Mouse (Mus musculus): ENCODE data around the gene Chaf1a.

Chaf1a gene

GRCm38 (mm10) chr17:56040030-56040856, at the start of gene Chaf1a:
Gene Chaf1a (plus strand): TSS chr17:56040439.
- peak; percentile 99 for DNase-seq (ENCODE audit: low read depth, low spot score)

DNA sequence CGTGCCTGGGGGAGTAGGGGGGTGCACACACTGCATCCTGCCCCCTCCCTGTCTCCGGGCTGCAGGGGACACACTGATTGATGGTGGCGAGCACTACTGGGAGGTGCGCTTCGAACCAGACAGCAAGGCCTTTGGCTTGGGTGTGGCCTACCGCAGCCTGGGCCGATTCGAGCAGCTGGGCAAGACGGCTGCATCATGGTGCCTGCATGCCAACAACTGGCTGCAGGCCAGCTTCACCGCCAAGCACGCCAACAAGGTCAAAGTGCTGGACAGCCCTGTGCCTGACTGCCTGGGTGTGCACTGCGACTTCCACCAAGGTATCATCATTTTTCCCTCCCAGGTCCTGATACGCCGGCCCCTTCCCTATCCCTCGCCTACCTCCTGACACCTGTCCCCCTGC, 44.2 kb upstream of the Chaf1a start:
- no peak for DNase-seq (ENCODE audit: low read depth, low spot score)

GRCm38 (mm10) chr17:55999794-56000499, 40.3 kb upstream of the Chaf1a start:
- peak; percentile 87 for DNase-seq (ENCODE audit: low read depth, low spot score)

DNA sequence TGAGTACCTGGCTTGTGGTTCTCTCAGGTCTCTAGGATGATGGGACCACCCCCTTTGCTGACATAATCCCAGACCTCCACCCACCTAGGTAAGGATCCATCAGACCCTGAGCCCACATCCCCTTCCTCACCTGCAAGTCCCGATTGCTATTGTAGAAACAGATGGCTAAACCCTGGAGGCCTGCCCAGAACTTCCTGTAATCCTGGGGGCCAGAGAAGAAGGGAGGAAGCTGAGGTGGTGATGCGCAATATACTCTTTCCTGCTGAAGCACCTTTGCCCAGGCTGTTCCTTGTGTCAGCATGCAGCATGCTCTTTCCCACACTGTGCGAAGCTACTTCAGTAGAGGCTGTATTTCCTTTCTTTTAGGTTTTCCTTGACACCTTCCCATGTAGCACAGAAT, 37.2 kb upstream of the Chaf1a start:
- DNase-seq (ENCODE audit: low read depth, low spot score), result no peak

DNA sequence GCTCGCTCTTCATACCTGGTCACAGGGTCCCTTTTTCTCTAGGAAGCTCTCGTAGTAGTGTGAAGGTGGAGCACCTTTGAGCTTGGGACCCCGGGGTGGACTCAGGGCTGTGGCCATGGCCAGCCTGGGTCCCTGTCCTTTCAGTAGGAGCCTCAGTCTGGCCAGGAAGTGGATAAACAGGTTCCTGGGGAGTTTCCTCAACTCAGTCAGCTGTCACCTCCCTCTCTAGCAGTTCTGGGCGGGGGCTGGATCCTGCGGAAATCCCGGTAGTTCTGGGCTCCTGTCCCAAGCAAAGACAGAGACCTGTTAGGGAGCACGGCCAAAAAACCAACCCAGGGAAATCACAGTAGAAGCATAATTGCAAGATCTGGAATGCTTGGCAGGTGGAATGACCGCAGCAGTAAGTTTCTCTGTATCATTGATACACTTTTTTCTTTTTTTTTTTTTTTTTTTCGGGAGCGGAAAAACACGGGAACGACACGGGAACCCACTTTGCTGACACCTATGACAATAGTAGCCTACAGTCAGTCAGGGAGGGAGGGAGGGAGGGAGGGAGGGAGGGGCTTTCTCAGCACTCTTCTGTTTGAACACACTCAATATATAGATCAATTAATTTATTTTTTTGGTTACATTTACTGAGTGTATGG, 34.7 kb upstream of the Chaf1a start, which contains the start of the genes Stap2 and Mpnd:
Gene Stap2, minus strand, starts transcription at position 170 of the 647 bp plus-strand sequence.
Gene Mpnd, plus strand, starts transcription at position 297 of the 647 bp plus-strand sequence.
- DNase-seq (ENCODE audit: low read depth, low spot score), result peak; percentile 67

DNA sequence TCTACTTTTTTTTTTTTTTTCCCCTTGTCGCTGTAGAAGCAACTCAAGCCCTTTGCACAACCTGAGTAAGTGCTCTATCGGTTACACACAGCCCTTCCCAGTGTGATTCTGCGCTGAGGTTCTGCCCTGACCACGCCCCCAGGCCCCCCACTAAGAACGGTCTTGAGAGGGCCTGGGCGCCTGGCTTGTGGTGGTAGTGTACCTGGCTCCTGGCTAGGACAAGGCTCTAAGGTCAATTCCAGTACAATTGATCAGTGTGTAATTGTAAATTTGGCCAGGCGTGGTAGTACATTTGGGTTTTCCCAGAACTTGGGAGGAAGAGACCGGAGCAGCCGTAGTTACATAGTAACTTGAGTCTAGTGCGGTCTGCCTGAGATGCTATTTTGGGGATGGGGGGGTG, 33.3 kb upstream of the Chaf1a start:
- DNase-seq (ENCODE audit: low read depth, low spot score), result peak; percentile 73

GRCm38 (mm10) chr17:56007444-56008355, 32.5 kb upstream of the Chaf1a start:
- DNase-seq (ENCODE audit: low read depth, low spot score), result peak; percentile 54

GRCm38 (mm10) chr17:56008356-56009087, 31.7 kb upstream of the Chaf1a start:
- peak; percentile 99 for DNase-seq (ENCODE audit: low read depth, low spot score)

GRCm38 (mm10) chr17:56009088-56009961, 30.9 kb upstream of the Chaf1a start:
- peak; percentile 94 for DNase-seq (ENCODE audit: low read depth, low spot score)

GRCm38 (mm10) chr17:56009962-56010240, 30.3 kb upstream of the Chaf1a start:
- no peak for DNase-seq (ENCODE audit: low read depth, low spot score)

DNA sequence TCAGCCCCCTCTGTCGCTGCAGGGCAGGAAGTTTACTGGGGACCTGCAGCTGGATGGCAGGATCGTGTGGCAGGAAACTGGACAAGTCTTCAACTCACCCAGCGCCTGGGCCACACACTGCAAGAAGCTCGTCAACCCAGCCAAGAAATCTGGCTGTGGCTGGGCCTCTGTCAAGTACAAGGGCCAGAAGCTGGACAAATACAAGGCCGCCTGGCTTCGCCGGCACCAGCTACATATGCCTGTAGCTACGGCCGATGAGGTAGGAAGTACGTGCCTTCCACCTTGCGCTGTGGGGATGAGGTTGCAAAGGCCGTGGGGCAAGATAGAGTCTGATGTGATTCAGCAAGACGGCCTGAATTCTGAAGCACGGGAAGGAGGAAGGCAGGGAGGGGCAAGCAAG, 30.0 kb upstream of the Chaf1a start:
- no peak for DNase-seq (ENCODE audit: low read depth, low spot score)

DNA sequence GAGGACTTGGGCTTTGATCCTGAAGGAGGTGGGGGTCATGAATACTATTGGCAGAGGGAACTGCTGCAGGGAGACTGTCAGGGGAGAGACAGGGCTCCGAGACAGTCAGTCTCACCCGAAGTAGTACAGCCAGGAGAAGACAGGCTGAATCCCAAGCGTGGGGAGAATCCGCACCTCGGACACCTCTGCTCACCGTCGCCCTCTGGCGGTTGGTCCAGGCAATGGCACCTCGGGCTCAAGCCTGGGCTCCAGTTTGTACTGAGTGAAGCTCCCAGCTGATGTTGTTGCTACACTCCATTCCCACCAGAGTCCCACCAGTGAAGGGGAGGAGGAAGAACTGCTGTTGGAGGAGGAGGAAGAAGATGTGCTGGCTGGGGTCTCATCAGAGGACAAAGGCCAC, 29.6 kb upstream of the Chaf1a start:
- peak; percentile 72 for DNase-seq (ENCODE audit: low read depth, low spot score)

DNA sequence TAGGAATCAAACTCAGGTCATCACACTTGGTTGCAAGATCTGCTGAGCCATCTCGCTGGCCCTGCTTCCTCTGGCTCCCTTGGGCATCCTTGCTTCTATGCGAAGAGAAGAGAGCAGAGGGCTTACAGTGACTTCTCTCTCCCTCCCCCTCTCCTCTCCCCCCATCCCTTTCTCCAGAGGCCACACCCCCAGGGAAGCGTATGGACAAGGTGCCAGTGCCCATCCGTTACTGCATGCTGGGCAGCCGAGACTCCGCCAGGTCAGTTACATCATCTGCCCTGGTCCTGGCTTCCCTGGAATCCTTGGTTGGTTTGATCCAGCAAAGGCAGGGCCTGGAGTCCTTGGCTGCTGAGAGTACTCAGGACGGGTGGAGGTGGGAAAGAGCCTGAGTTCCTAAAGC, 28.8 kb upstream of the Chaf1a start:
- DNase-seq (ENCODE audit: low read depth, low spot score), result no peak

- DNase-seq (ENCODE audit: low read depth, low spot score), result no peak
Measured at GRCm38 (mm10) chr17:56015293-56015692, 24.9 kb upstream of the Chaf1a start.

DNA sequence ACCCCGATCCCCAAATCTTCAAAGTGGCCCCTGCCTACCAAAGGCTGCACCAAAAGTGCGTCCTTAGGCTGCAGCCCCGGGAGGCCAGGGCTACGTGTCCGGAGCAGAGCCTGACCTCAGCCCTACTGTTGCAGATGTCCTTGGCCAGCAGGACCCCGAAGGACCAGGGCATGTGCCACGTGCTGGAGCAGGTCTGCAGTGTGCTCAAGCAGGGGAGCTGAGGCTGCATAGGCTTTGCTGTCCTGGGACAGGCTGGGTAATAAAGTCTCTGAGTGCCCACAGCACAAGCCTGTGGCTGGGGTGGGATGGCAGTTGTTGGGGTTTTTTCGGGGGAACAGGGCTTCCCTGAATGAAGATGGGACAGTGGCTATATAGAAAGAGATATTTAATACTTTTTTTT, 23.9 kb upstream of the Chaf1a start:
- no peak for DNase-seq (ENCODE audit: low read depth, low spot score)

DNA sequence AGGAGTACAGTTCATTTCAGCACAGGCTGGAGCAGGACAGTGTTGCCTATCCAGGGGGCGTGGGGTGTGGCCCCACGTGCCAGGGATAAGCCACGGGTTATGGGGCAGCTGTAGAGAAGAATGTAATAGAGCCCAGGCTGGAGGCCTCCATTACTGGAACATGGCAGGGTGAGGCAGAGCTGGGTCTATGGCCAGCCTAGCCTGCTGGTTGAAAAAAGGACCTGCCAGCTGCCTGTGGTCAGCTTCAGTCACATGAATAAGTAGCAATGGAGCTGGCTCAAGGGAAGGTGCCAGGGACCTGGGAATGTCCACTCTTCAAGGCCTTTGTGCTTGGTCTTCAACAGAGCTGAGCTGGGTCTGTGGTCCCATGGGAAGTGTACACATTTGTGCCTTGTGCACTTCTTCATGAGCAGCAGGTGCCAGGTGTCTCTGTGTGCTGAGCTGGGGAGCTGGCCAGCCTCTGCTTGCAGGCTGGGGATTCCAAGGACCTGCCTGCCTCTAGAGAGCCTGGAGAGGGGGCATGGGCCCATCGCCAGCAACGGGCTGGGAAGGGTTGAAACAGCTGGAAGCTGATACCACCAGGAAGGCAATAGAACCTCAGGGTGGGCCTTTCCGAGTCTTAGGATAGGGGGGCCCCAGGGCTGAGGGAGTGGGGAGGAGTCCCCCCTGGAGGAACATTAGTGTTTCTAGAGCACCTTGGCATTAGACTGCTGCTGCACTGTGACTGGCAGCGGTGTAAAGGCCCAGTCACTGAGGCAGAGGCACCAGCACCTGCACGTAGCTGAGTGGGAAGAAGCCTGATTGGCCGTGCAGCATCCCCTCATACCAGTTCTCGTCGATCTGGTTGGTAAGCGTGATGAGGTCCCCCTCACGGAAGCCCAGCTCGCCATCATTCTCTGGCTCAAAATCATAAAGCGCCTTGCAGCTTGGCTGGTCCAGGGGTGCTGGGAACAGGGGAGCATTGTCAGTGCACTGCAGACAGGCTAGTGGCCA, 23.1 kb upstream of the Chaf1a start:
- DNase-seq (ENCODE audit: low read depth, low spot score), result no peak

DNA sequence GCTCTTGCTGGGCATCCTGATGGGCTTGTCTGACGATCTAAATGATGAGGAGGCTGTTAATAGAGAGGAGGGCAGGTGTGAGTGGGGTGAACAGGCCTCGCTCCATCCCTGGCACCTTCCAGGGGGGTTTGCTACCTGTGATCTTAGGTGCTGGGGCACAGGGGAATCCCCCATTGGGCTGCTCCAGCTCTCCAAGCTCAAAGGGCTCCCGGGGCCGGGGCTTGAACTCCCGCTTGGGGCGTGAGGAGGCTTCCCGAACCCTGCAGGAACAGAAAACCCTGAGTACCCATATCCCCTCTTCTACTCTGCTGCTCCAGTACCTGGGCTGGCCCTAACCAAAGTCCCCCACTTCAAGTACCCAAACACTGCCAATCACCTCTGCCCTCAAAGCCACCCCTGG, 22.4 kb upstream of the Chaf1a start:
- DNase-seq (ENCODE audit: low read depth, low spot score), result no peak

DNA sequence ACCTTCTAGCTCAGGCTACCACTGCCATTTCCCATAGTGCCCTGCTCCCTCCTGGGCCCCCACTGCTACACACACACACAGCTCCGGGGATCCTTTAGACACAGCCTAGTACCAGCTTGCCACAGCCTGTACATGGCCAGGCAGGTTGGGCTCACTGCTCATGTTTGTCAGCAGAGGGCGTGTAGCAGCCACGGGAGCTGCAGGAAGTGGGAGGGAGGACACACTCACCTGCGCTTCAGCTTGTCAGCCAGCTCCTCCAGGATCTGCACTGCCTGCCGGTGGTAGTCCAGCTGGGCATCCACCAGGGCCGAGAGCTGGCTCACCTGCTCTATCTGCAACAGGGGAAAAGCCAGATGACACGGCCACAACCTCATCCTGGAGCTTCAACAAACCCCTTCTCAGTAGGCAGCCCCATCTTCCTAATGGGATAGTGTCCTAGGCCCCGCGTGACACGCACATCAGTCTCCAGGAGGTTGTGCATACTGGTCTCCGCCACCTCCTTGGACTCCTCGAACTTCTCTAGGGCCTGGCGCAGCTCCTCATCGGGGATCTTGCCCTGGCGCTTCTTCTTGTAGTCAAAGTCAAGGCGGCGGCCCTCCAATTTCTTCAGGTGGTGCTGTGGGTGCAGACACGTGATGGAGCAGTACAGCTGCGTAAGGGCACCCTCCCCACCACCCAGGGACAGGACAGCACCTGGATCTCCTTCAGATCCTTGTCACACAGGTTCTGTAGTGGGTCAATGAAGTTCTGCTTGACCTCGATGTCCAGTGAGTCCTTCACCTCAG, 21.7 kb upstream of the Chaf1a start:
- peak; percentile 82 for DNase-seq (ENCODE audit: low read depth, low spot score)

Measured in R1 (cell line).